Mouse (Mus musculus): ENCODE results near the gene Upk2. TPM values are rescaled to one million over a fixed set of nuclear protein-coding genes. Genes with fewer than 3 reads are reported as not detected.
A peak's percentile ranks its signal among the peaks of the same experiment; 100 is the strongest.
"Not testable (repeated sequence)": the region's sequence is repeated elsewhere in the genome, so short reads cannot be mapped to it uniquely, and the experiment has no call there.

Upk2 gene
- polyA plus RNA-seq, 1 experiment, result 1.7 TPM

- Histone ChIP-seq H3K9ac (ENCODE audit: low read depth, poor library complexity, severe bottlenecking) (no peak overlapping the region), H3K27ac (ENCODE audit: insufficient read depth, low read length) (no peak overlapping the region)
These were observed 7.2 kb upstream of the Upk2 start for GRCm38 (mm10) chr9:44461950-44462349.

GRCm38 (mm10) chr9:44457035-44457742, 2.4 kb upstream of the Upk2 start:
- H3K27me3 ChIP-seq (ENCODE audit: control insufficient read depth, insufficient read depth, low read length, poor library complexity, severe bottlenecking), result no peaks in the 10 kb centered on the region
- no peaks in the 10 kb centered on the region for H3K9me3 ChIP-seq (replicated peaks; ENCODE audit: control insufficient read depth, insufficient read depth, low read length, poor library complexity, severe bottlenecking)
- no peak overlapping the region for H3K9ac ChIP-seq (ENCODE audit: low read depth, poor library complexity, severe bottlenecking)
- H3K4me3 ChIP-seq (ENCODE audit: low read depth, low read length), result no peak overlapping the region
- peaks cover 4% of the 10 kb centered on the region for H3K4me1 ChIP-seq (ENCODE audit: control insufficient read depth, insufficient read depth, low read length)
- no peaks in the 10 kb centered on the region for H3K36me3 ChIP-seq (ENCODE audit: control insufficient read depth, insufficient read depth, low read length, poor library complexity, severe bottlenecking)
- no peak overlapping the region for H3K27ac ChIP-seq (ENCODE audit: insufficient read depth, low read length)
- TF ChIP-seq EP300 (IDR thresholded peaks at IDR 0.05; ENCODE audit: insufficient read depth, low read depth, low read length) (no peak), POLR2A (IDR thresholded peaks at IDR 0.05; ENCODE audit: insufficient read depth, low read length) (no peak), CTCF (IDR thresholded peaks at IDR 0.05; ENCODE audit: low read depth, low read length) (no peak)

More at GRCm38 (mm10) chr9:44461950-44462349, 7.2 kb upstream of the Upk2 start:
- Histone ChIP-seq H3K9me3 (replicated peaks; ENCODE audit: control insufficient read depth, insufficient read depth, low read length, poor library complexity, severe bottlenecking) (no peaks in the 10 kb centered on the region), H3K4me1 (ENCODE audit: control insufficient read depth, insufficient read depth, low read length) (no peaks in the 10 kb centered on the region), H3K27me3 (ENCODE audit: control insufficient read depth, insufficient read depth, low read length, poor library complexity, severe bottlenecking) (no peaks in the 10 kb centered on the region), H3K36me3 (ENCODE audit: control insufficient read depth, insufficient read depth, low read length, poor library complexity, severe bottlenecking) (no peaks in the 10 kb centered on the region), H3K4me3 (ENCODE audit: low read depth, low read length) (no peak overlapping the region)
- TF ChIP-seq EP300 (IDR thresholded peaks at IDR 0.05; ENCODE audit: insufficient read depth, low read depth, low read length) (no peak), CTCF (IDR thresholded peaks at IDR 0.05; ENCODE audit: low read depth, low read length) (no peak), POLR2A (IDR thresholded peaks at IDR 0.05; ENCODE audit: insufficient read depth, low read length) (no peak)

GRCm38 (mm10) chr9:44454132-44454890, 465 bp downstream of the Upk2 start:
- Histone ChIP-seq H3K9ac (ENCODE audit: low read depth, poor library complexity, severe bottlenecking) (peak overlapping the region; percentile 22; the same call in 1 of the 2 replicates), H3K27ac (ENCODE audit: insufficient read depth, low read length) (peak overlapping the region; percentile 59), H3K27me3 (ENCODE audit: control insufficient read depth, insufficient read depth, low read length, poor library complexity, severe bottlenecking) (no peaks in the 10 kb centered on the region), H3K36me3 (ENCODE audit: control insufficient read depth, insufficient read depth, low read length, poor library complexity, severe bottlenecking) (no peaks in the 10 kb centered on the region), H3K9me3 (replicated peaks; ENCODE audit: control insufficient read depth, insufficient read depth, low read length, poor library complexity, severe bottlenecking) (no peaks in the 10 kb centered on the region), H3K4me3 (ENCODE audit: low read depth, low read length) (peak overlapping the region; percentile 59), H3K4me1 (ENCODE audit: control insufficient read depth, insufficient read depth, low read length) (peaks cover 4% of the 10 kb centered on the region)
- TF ChIP-seq POLR2A (IDR thresholded peaks at IDR 0.05; ENCODE audit: insufficient read depth, low read length), result no peak
- peak; percentile 96 for TF ChIP-seq CTCF (IDR thresholded peaks at IDR 0.05; ENCODE audit: low read depth, low read length)
- TF ChIP-seq EP300 (IDR thresholded peaks at IDR 0.05; ENCODE audit: insufficient read depth, low read depth, low read length), result peak; percentile 45; the same call in 1 of the 2 replicates

GRCm38 (mm10) chr9:44450387-44450786, 4.4 kb downstream of the Upk2 start:
- Histone ChIP-seq H3K4me1 (ENCODE audit: control insufficient read depth, insufficient read depth, low read length) (no peaks in the 10 kb centered on the region), H3K4me3 (ENCODE audit: low read depth, low read length) (no peak overlapping the region), H3K27me3 (ENCODE audit: control insufficient read depth, insufficient read depth, low read length, poor library complexity, severe bottlenecking) (no peaks in the 10 kb centered on the region), H3K27ac (ENCODE audit: insufficient read depth, low read length) (no peak overlapping the region), H3K36me3 (ENCODE audit: control insufficient read depth, insufficient read depth, low read length, poor library complexity, severe bottlenecking) (no peaks in the 10 kb centered on the region), H3K9ac (ENCODE audit: low read depth, poor library complexity, severe bottlenecking) (no peak overlapping the region), H3K9me3 (replicated peaks; ENCODE audit: control insufficient read depth, insufficient read depth, low read length, poor library complexity, severe bottlenecking) (no peaks in the 10 kb centered on the region)
- no peak for TF ChIP-seq CTCF (IDR thresholded peaks at IDR 0.05; ENCODE audit: low read depth, low read length)
- no peak for TF ChIP-seq EP300 (IDR thresholded peaks at IDR 0.05; ENCODE audit: insufficient read depth, low read depth, low read length)
- TF ChIP-seq POLR2A (IDR thresholded peaks at IDR 0.05; ENCODE audit: insufficient read depth, low read length), result no peak

- H3K27me3 ChIP-seq (ENCODE audit: control insufficient read depth, insufficient read depth, low read length, poor library complexity, severe bottlenecking); H3K36me3 ChIP-seq (ENCODE audit: control insufficient read depth, insufficient read depth, low read length, poor library complexity, severe bottlenecking); H3K4me3 ChIP-seq (ENCODE audit: low read depth, low read length); H3K9me3 ChIP-seq (replicated peaks; ENCODE audit: control insufficient read depth, insufficient read depth, low read length, poor library complexity, severe bottlenecking); H3K9ac ChIP-seq (ENCODE audit: low read depth, poor library complexity, severe bottlenecking); H3K4me1 ChIP-seq (ENCODE audit: control insufficient read depth, insufficient read depth, low read length); H3K27ac ChIP-seq (ENCODE audit: insufficient read depth, low read length): not testable (repeated sequence)
These were observed 10.3 kb downstream of the Upk2 start for GRCm38 (mm10) chr9:44444402-44445025.

GRCm38 (mm10) chr9:44440961-44441360, 13.8 kb downstream of the Upk2 start, which contains the start of gene Foxr1:
Gene Foxr1, minus strand, starts transcription at chr9:44441136.
- no peaks in the 10 kb centered on the region for H3K36me3 ChIP-seq (ENCODE audit: control insufficient read depth, insufficient read depth, low read length, poor library complexity, severe bottlenecking)
- H3K4me3 ChIP-seq (ENCODE audit: low read depth, low read length), result peak within 1 kb of the TSS; percentile 26
- no peaks in the 10 kb centered on the region for H3K4me1 ChIP-seq (ENCODE audit: control insufficient read depth, insufficient read depth, low read length)
- H3K27ac ChIP-seq (ENCODE audit: insufficient read depth, low read length), result no peak within 1 kb of the TSS
- H3K27me3 ChIP-seq (ENCODE audit: control insufficient read depth, insufficient read depth, low read length, poor library complexity, severe bottlenecking), result no peaks in the 10 kb centered on the region
- no peaks in the 10 kb centered on the region for H3K9me3 ChIP-seq (replicated peaks; ENCODE audit: control insufficient read depth, insufficient read depth, low read length, poor library complexity, severe bottlenecking)
- H3K9ac ChIP-seq (ENCODE audit: low read depth, poor library complexity, severe bottlenecking), result 0 out of 2 replicates have a peak within 1 kb of the TSS, but pooled peaks have one; percentile 3
- TF ChIP-seq EP300 (IDR thresholded peaks at IDR 0.05; ENCODE audit: insufficient read depth, low read depth, low read length) (no peak), POLR2A (IDR thresholded peaks at IDR 0.05; ENCODE audit: insufficient read depth, low read length) (no peak), CTCF (IDR thresholded peaks at IDR 0.05; ENCODE audit: low read depth, low read length) (no peak)
